Mouse (Mus musculus) thymus, postnatal 0 days (tissue): Measurements from ENCODE around the gene Col4a4. TPM values are rescaled to one million over a fixed set of nuclear protein-coding genes. Genes with fewer than 3 reads are reported as not detected.

Experiments
- DNase-seq: peaks from one replicate; pipeline ENCODE4 v3.0.0-alpha.2; 2015; ENCODE audit warnings: low spot score
- polyA plus RNA-seq: library from polyadenylated mRNA; unstranded; fragments of >200 nt; fragmentation: Nextera tagmentation; extraction: Ambion mirVana; gene quantifications from 2 replicates; pipeline ENCODE4 v1.2.1, GENCODE M21; 2015

The Col4a4 gene
- polyA plus RNA-seq, 1 experiment from 2014 or later = 0.03 TPM

DNA sequence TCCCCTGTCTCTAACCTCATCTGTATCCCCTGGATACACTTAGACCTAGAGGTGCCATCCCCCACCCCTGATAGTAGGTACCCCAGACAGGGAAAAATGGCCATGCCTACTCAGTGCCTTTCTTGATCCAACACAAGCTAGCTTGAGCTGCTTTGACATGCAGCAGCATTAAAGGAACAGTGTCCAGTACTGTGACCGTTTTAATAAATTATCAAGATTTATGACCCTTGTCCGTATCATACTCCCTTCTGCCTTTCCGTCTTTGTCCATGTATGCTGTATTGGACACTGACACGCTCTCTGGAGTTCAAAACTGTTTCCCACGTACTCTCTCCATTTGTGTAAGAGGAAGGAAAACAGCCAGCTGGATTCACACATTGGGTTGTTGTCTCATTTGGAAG lies 158.9 kb downstream of the Col4a4 start:
- no peak for DNase-seq

DNA sequence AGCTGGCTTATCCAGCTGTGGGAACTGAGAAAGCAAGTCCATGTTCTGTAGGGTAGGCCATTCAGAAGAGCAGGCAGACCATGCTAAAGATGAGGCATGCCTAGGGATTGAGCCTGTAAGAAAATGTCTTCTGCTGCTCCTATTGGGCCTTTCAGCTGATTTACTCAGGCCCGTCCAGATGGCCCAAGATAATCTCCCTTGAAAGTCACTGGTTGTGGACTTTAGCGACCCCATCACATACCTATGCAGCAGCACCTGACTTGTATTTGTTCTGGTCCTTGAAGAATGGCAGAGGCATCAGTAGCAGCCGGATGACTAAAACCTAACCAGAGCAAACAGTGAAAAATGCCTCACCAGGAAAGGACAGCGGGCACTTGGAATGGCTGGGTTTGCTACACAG lies 171.0 kb downstream of the Col4a4 start:
- no peak for DNase-seq

DNA sequence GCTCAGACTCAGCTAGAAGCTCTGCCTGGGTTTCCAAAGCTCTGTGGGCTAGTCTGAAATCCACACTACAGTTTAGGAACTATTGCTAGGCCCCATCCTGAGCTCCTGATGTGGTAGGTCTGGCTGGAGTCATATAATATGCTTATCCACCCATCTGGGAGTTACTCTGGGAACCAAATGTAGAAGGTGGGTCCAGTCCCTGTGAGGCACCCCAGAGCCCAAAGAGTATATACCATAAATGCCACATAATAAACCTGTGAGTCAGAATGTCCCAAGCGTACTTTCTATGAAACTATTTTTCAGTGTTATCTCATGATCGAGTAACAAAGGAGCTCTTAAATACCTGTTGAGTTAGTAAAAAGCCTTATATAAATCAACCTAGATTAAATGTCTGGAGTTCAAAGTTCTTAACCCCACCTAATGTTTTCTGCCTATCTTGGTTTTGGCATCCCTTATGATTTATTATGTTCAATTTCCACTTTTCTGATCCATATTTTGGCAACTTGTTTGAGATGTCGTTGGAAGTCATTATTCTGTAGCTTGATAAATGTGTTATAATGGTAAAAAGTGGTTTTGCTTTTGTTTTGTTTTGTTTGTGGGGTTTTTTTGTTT lies 172.1 kb downstream of the Col4a4 start:
- DNase-seq = no peak

DNA sequence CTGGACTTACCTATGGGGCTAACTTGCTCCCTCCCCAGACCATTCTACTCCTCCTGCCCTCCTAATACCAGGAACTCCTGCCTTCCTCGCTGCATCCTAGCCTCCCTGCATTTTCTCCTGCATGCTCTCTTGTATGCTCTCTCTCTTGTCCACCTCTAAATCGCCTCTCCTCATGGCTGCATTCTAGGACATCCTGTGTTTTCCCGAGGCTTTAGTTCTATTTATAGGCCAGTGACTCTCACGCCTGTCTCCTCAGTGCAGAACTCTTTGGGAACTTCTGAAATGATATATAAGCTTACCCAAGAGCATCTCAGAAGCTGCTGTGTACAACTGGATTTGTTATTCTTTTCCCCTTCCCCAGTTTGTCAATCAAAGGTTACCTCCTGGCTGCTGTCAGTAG lies 174.6 kb downstream of the Col4a4 start:
- DNase-seq = no peak

DNA sequence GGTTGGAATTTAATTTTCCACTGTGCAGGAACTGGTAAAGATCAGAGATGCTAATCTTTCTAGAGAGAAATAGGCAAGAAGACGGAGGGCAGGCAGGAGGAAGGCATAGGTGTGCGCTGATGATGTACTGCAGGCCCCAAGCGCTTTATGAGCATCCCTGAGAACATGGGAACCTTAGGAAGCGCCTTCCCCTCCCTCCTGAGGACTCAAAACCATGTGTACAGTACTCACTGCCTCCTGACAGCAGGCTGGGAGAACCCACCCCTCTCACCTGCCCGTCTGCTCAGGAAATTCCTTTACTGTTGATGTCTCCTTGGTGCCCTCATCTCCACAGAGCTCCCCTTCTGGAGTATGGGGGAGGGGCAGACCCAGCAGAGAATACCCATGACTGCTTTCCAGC lies 175.1 kb downstream of the Col4a4 start:
- no peak for DNase-seq

DNA sequence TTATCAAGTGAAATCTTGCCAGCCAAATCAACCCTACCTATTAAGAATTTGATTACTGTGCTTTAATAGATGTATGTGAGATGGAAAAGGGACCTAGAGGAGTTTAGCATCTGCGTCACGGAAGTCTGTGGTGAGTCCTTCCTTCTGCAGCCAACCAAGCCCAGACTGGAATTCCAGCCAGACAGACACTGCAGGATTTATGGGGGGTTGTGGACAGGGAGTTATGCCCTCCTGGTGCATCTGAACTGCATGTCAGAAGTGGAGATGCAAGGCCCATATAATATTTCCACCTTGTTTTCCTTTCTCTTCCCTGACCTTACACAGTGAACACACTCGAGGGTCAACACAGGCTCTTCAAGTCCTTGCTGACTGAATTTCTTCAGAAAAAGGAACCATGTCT lies 176.1 kb downstream of the Col4a4 start:
- DNase-seq = no peak

DNA sequence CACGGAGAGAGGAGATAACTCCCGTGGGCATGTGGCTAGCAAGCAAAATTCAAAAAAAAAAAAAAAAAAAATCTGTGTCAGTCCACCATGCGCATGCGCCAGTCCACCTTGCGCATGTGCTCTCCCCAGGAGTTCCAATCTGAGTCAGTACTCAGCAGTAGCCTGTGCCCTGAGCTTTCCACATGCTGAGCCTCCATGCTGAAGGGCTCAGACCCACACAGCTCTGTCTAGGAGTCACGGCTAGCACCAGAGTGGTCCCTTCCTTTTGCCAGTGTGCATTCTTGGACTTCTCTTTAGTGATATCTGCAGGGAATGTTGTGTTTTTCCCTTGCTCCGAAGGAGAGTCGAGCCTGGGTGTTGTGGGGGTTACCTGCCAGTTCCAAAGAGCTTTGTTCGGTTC lies 177.4 kb downstream of the Col4a4 start:
- DNase-seq = no peak

DNA sequence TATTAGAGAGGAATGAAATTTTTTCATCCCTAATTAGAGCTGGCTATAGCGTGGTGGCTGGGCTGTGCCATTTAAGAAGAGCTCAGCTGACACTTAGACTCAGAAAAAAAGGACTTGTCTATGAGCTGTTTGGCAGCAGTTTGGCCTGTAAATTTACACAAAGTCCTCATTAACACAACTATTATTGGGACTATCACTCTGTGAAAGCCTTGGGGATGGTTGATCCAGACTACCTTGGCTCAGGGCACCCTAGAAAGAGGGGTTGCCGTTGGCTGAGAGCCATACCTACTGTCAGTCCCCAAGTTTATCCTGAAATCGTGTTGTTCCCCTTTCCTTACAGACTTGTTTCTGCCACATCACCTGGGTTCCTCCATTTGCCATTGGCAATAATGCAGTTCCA lies 178.9 kb downstream of the Col4a4 start:
- no peak for DNase-seq

Other genes starting within 250 kb of the Col4a4 start
- gene Col4a3, start 72 bp upstream of the Col4a4 start, polyA plus RNA-seq = 0.06 and 0.09 TPM in 2 replicates
- 255 and 259 TPM in 2 replicates for gene Mff, start 138.0 kb upstream of the Col4a4 start, polyA plus RNA-seq
- gene Tm4sf20, start 181.6 kb upstream of the Col4a4 start, polyA plus RNA-seq = 0.17 and 0.47 TPM in 2 replicates
- not detected in 2 replicates for gene Gm47791, start 184.4 kb upstream of the Col4a4 start, polyA plus RNA-seq